Mouse (Mus musculus) testis, postnatal 14 days (tissue): ENCODE measurements around the gene Hist1h2ai.

Source experiments
- DNase-seq: peaks from one replicate; pipeline ENCODE4 v3.0.0; 2021; ENCODE audit warnings: low spot score

Hist1h2ai gene

GRCm38 (mm10) chr13:21715864-21716539 is at the start of gene Hist1h2ai, which contains the start of gene Hist1h2bl:
TSS of gene Hist1h2ai (plus strand) at chr13:21716422.
TSS of gene Hist1h2bl (minus strand) at chr13:21716143.
- peak; percentile 90 for DNase-seq

GRCm38 (mm10) chr13:21677305-21677704 is 38.9 kb upstream of the Hist1h2ai start, which contains the start of gene Olfr1360:
TSS of gene Olfr1360 (minus strand) at chr13:21677405.
- no peak for DNase-seq

GRCm38 (mm10) chr13:21697811-21698210 is 18.4 kb upstream of the Hist1h2ai start, which contains the start of gene Olfr1359:
TSS of gene Olfr1359 (plus strand) at chr13:21698111.
- DNase-seq: no peak

GRCm38 (mm10) chr13:21706669-21707068 is 9.6 kb upstream of the Hist1h2ai start:
- no peak for DNase-seq

- peak; percentile 84 for DNase-seq
Measured at GRCm38 (mm10) chr13:21710031-21710711, 6.1 kb upstream of the Hist1h2ai start.

GRCm38 (mm10) chr13:21710821-21711525 is 5.2 kb upstream of the Hist1h2ai start:
- DNase-seq: peak; percentile 60

- DNase-seq: no peak
Measured at GRCm38 (mm10) chr13:21711698-21712097, 4.5 kb upstream of the Hist1h2ai start.

- peak; percentile 33 for DNase-seq
Measured at GRCm38 (mm10) chr13:21714725-21715124, 1.5 kb upstream of the Hist1h2ai start.

- no peak for DNase-seq
Measured at GRCm38 (mm10) chr13:21715131-21715863, 925 bp upstream of the Hist1h2ai start.

- DNase-seq: peak; percentile 55
Measured at GRCm38 (mm10) chr13:21716540-21717391, 544 bp downstream of the Hist1h2ai start.

- peak; percentile 87 for DNase-seq
Measured at GRCm38 (mm10) chr13:21717397-21718357, 1.5 kb downstream of the Hist1h2ai start, which contains the start of gene Hist1h3h. TSS of gene Hist1h3h (plus strand) at chr13:21717659.

GRCm38 (mm10) chr13:21718381-21719080 is 2.3 kb downstream of the Hist1h2ai start:
- no peak for DNase-seq

GRCm38 (mm10) chr13:21721107-21721756 is 5.0 kb downstream of the Hist1h2ai start:
- DNase-seq: peak; percentile 27

- peak; percentile 89 for DNase-seq
Measured at GRCm38 (mm10) chr13:21721757-21722372, 5.6 kb downstream of the Hist1h2ai start, which contains the start of gene Hist1h2bm. TSS of gene Hist1h2bm (plus strand) at chr13:21722044.

GRCm38 (mm10) chr13:21722373-21722925 is 6.2 kb downstream of the Hist1h2ai start:
- peak; percentile 29 for DNase-seq

GRCm38 (mm10) chr13:21722993-21723836 is 7.0 kb downstream of the Hist1h2ai start:
- no peak for DNase-seq
